Mouse (Mus musculus) cerebellum, adult 11 months (tissue): ENCODE data around the gene Agk.
A peak's percentile ranks its signal among the peaks of the same experiment; 100 is the strongest.

Experiments used
- DNase-seq: peaks from one replicate; pipeline ENCODE4 v3.0.0; 2022

The Agk gene

GRCm38 (mm10) chr6:40413046-40413445 lies 88.1 kb downstream of the Agk start:
- DNase-seq, result peak; percentile 54

GRCm38 (mm10) chr6:40413565-40413964 lies 88.6 kb downstream of the Agk start:
- DNase-seq, result no peak

GRCm38 (mm10) chr6:40415799-40416198 lies 90.8 kb downstream of the Agk start:
- no peak for DNase-seq

- DNase-seq, result no peak
Observed at GRCm38 (mm10) chr6:40418386-40418785, 93.4 kb downstream of the Agk start.

GRCm38 (mm10) chr6:40421099-40421498 lies 96.1 kb downstream of the Agk start:
- DNase-seq, result no peak

- no peak for DNase-seq
Observed at GRCm38 (mm10) chr6:40423013-40423412, 98.0 kb downstream of the Agk start.

GRCm38 (mm10) chr6:40423774-40424173 lies 98.8 kb downstream of the Agk start:
- peak; percentile 55 for DNase-seq

- no peak for DNase-seq
Observed at GRCm38 (mm10) chr6:40427441-40427840, 102.5 kb downstream of the Agk start.

GRCm38 (mm10) chr6:40428696-40429095 lies 103.7 kb downstream of the Agk start:
- no peak for DNase-seq

- peak; percentile 68 for DNase-seq
Observed at GRCm38 (mm10) chr6:40429521-40429931, 104.6 kb downstream of the Agk start.

GRCm38 (mm10) chr6:40430251-40430650 lies 105.3 kb downstream of the Agk start:
- no peak for DNase-seq

- DNase-seq, result peak; percentile 57
Observed at GRCm38 (mm10) chr6:40430878-40431277, 105.9 kb downstream of the Agk start.

- peak; percentile 85 for DNase-seq
Observed at GRCm38 (mm10) chr6:40431356-40431755, 106.4 kb downstream of the Agk start.

- no peak for DNase-seq
Observed at GRCm38 (mm10) chr6:40431812-40432211, 106.8 kb downstream of the Agk start.

- DNase-seq, result peak; percentile 83
Observed at GRCm38 (mm10) chr6:40432346-40433275, 107.6 kb downstream of the Agk start.

- no peak for DNase-seq
Observed at GRCm38 (mm10) chr6:40434697-40435096, 109.7 kb downstream of the Agk start.

GRCm38 (mm10) chr6:40435151-40436046 lies 110.4 kb downstream of the Agk start:
- DNase-seq, result peak; percentile 63

- DNase-seq, result peak; percentile 93
Observed at GRCm38 (mm10) chr6:40436047-40436483, 111.1 kb downstream of the Agk start, which contains the start of gene E330009J07Rik. TSS of gene E330009J07Rik (minus strand) at chr6:40436135.

GRCm38 (mm10) chr6:40438936-40439335 lies 114.0 kb downstream of the Agk start, which contains the start of gene Wee2:
TSS of gene Wee2 (plus strand) at chr6:40439088.
- no peak for DNase-seq

- no peak for DNase-seq
Observed at GRCm38 (mm10) chr6:40439731-40440130, 114.8 kb downstream of the Agk start.

- no peak for DNase-seq
Observed at GRCm38 (mm10) chr6:40441276-40441675, 116.3 kb downstream of the Agk start.

GRCm38 (mm10) chr6:40441755-40442154 lies 116.8 kb downstream of the Agk start:
- no peak for DNase-seq

GRCm38 (mm10) chr6:40443281-40443928 lies 118.4 kb downstream of the Agk start:
- DNase-seq, result no peak
